Mouse (Mus musculus) heart, postnatal 0 days (tissue): ENCODE measurements around the gene Scn1b.

Experiments used
- CTCF ChIP-seq: IDR thresholded peaks from 2 replicates; pipeline ENCODE4 v1.5.1; 2016; ENCODE audit warnings: antibody characterized with exemption, control low read depth, low read depth
- EP300 ChIP-seq: IDR thresholded peaks from 2 replicates; pipeline ENCODE4 v1.6.1; 2016; ENCODE audit warnings: antibody characterized with exemption, low read depth

DNA sequence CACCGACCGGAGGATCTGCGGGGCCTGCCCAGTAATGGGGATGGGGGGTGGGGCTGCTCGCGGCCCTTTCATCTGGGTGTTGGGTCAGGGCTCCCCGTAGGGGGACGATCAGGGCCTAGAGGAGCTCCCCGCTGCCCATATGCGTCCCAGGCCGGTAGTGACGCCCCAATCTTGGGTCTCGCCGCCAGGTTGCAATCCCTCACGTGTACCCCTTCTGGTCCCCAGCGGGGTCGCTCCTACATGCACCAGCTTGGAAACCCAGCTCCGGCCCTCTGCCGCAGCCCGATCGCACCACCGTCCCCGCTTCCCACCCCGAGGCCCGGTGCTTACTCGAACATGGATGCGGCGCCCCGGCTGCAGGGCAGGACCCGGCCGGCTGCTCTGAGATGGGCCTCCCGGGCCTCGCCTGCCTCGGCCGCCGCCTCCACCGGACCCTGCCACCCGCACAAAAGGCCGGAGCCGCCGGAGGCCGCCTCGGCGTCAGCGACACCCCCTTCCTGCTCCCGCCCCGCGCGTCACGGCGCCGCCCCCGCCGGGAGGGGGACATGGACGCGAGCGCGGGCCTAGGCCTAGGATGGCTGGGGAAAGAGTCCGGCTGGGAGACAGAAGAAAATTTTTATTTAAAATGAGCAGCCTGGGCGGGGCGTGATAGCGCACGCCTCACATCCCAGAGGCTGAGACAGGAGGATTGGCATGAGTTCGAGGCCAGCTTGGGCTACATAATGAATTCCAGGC, 23.9 kb upstream of the Scn1b start:
- TF ChIP-seq CTCF (peak; percentile 3; the same call in 1 of the 2 replicates), EP300 (no peak)
